Mouse (Mus musculus) cerebellum, adult 11 months (tissue): ENCODE results near the gene Polr2b.

Experiments
- DNase-seq: peaks from one replicate; pipeline ENCODE4 v3.0.0; 2022

Polr2b gene

DNA sequence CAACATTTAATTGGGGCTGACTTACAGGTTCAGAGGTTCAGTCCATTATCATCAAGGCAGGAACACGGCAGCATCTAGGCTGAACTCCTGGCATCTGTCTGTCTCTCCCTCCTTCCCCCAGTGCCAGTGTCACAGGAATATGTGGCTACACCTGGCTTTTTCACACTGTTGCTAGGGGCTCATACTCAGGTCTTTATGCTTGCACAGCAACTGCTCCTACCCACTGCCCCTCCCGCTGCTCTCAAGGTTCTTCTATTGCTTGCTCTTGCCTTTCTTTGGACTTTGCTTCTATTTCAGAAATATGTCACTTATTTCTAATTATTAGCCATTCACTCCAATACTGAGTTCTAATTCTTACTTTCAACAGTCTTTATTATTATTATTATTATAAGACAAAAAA lies 80.3 kb downstream of the Polr2b start:
- no peak for DNase-seq

- no peak for DNase-seq
Measured at GRCm38 (mm10) chr5:77393094-77393619, 83.2 kb downstream of the Polr2b start.

DNA sequence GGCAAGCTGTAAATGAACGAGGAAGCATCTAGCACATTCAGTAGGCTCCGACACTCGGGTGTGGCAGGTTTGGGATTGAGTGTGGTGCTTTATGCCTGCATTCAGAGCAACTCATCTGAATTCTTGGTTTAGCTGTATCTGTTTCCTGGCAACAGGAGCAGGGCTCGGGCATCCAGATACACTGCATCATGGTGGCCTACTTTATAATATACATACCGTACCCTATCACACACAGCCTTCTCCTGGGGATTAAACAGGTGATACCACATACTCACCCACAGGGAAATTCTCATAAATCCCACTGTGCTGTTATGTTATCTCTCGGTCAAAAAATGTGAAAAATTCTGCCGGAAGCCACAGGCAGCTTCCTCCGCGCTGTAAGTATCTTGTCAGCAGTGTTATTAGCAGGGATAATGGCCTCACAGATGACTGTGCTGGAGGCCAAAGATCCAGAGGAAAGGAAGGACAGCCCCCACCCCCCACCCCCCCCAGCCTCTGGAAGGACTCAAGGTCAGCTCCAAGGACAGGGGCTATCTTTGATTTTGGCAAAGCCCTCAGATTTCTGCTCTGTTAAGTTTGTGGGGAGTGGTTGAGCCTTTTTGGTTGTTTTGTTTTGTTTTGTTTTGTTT lies 84.2 kb downstream of the Polr2b start:
- DNase-seq = no peak

DNA sequence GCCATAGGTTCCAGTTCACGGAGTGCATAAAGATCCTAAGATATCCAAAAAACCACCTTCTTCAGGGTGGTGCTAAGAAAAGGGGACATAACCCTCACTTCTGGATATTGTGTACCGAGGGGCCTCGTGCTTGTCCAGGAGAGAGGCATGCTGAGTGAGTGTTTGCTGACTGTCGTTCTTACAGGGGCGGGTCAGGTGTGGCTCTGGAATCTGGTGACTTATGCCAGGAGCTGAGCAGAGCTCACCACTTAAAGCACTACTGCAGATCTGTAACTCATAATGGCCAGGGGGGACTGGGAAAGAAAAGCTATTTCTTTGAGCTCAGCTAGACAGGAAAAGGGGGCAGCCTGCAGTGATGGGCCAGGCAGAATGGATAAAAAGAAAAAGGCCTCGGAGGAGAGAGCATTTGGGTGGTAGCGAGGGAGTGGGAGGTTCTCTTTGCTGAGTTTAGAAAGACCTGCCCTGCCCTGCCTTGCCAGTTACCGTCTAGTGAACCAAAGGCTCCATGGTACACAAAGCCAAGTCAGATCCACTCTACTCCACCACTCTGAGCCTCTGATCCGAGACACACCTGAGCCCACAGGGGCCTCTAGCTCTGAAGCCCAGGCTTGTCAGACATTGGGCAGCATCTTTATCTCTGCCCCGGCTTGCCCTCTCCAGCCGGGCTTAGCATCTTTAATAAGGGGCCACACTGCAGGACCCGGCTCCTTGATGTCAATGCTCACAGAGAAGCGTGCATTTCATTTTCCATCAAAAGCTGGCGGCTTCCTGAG lies 88.5 kb downstream of the Polr2b start:
- no peak for DNase-seq
